Mouse (Mus musculus) E14TG2a.4 (cell line): ENCODE data around the gene Mertk.

Experiments used
- CTCF ChIP-seq: conservative IDR thresholded peaks from 2 replicates; pipeline ENCODE4 v1.5.1; 2014; ENCODE audit warnings: low read length
- POU5F1 ChIP-seq: IDR thresholded peaks from 2 replicates; pipeline ENCODE4 v1.6.1; 2014; ENCODE audit warnings: low read length, borderline replicate concordance

- TF ChIP-seq CTCF (no peak), POU5F1 (no peak)
Observed at GRCm38 (mm10) chr2:128805341-128805740, 106.6 kb downstream of the Mertk start.
